Mouse (Mus musculus): Measurements from ENCODE around the gene Cfap74. TPM values are rescaled to one million over a fixed set of nuclear protein-coding genes. Genes with fewer than 3 reads are reported as not detected.

Cfap74 gene
- total RNA-seq, 2 experiments from 2014 or later: 0.23 to 1.0 TPM

GRCm38 (mm10) chr4:155381974-155382373 lies 27.0 kb upstream of the Cfap74 start:
- no peak for DNase-seq

GRCm38 (mm10) chr4:155382752-155383151 lies 26.2 kb upstream of the Cfap74 start:
- Histone ChIP-seq H3K27ac (no peak overlapping the region), H3K4me3 (no peak overlapping the region)
- no peak for TF ChIP-seq CTCF (IDR thresholded peaks at IDR 0.05)
- intact Hi-C loops (cut with DNase I): no loop called here
- no peak for DNase-seq

More at GRCm38 (mm10) chr4:155381974-155382373, 27.0 kb upstream of the Cfap74 start:
- TF ChIP-seq CTCF (IDR thresholded peaks at IDR 0.05): no peak
- no peak overlapping the region for H3K4me3 ChIP-seq
- no peak overlapping the region for H3K27ac ChIP-seq
- intact Hi-C loops (cut with DNase I): no loop called here

- intact Hi-C loops (cut with DNase I): no loop called here
- H3K27ac ChIP-seq: no peak overlapping the region
- no peak for TF ChIP-seq CTCF (IDR thresholded peaks at IDR 0.05)
- no peak for DNase-seq
- H3K4me3 ChIP-seq: no peak overlapping the region
Measured at GRCm38 (mm10) chr4:155383326-155383725, 25.7 kb upstream of the Cfap74 start.

GRCm38 (mm10) chr4:155387166-155387565 lies 21.8 kb upstream of the Cfap74 start:
- intact Hi-C loops (cut with DNase I): no loop called here
- no peak for TF ChIP-seq CTCF (IDR thresholded peaks at IDR 0.05)
- no peak for DNase-seq
- no peak overlapping the region for H3K27ac ChIP-seq
- H3K4me3 ChIP-seq: no peak overlapping the region

GRCm38 (mm10) chr4:155395471-155395870 lies 13.5 kb upstream of the Cfap74 start:
- no peak for TF ChIP-seq CTCF (IDR thresholded peaks at IDR 0.05)
- intact Hi-C loops (cut with DNase I): no loop called here

GRCm38 (mm10) chr4:155396751-155397150 lies 12.2 kb upstream of the Cfap74 start:
- Histone ChIP-seq H3K27ac (no peak overlapping the region), H3K4me3 (no peak overlapping the region)
- intact Hi-C loops (cut with DNase I): no loop called here
- no peak for TF ChIP-seq CTCF (IDR thresholded peaks at IDR 0.05)
- no peak for DNase-seq

More at GRCm38 (mm10) chr4:155395471-155395870, 13.5 kb upstream of the Cfap74 start:
- H3K4me3 ChIP-seq: no peak overlapping the region
- H3K27ac ChIP-seq: no peak overlapping the region
- DNase-seq: no peak

- intact Hi-C loops (cut with DNase I): no loop called here
- H3K4me3 ChIP-seq: peak within 1 kb of the TSS; percentile 65
- TF ChIP-seq CTCF (IDR thresholded peaks at IDR 0.05): no peak
Measured at GRCm38 (mm10) chr4:155397511-155398221, 11.3 kb upstream of the Cfap74 start, which contains the start of gene Gabrd. Gabrd (minus strand) TSS chr4:155398112.

GRCm38 (mm10) chr4:155398222-155398540 lies 10.8 kb upstream of the Cfap74 start:
- intact Hi-C loops (cut with DNase I): no loop called here
- Histone ChIP-seq H3K4me3 (peak overlapping the region; percentile 65), H3K27ac (no peak overlapping the region)
- no peak for TF ChIP-seq CTCF (IDR thresholded peaks at IDR 0.05)
- no peak for DNase-seq

More at GRCm38 (mm10) chr4:155397511-155398221, 11.3 kb upstream of the Cfap74 start, which contains the start of gene Gabrd:
- peak; percentile 70 for DNase-seq
- H3K27ac ChIP-seq: no peak within 1 kb of the TSS

GRCm38 (mm10) chr4:155401121-155401520 lies 7.9 kb upstream of the Cfap74 start:
- no peak for DNase-seq
- no peak overlapping the region for H3K4me3 ChIP-seq
- intact Hi-C loops (cut with DNase I): no loop called here
- TF ChIP-seq CTCF (IDR thresholded peaks at IDR 0.05): no peak
- H3K27ac ChIP-seq: no peak overlapping the region

- H3K27ac ChIP-seq: no peak overlapping the region
- no peak overlapping the region for H3K4me3 ChIP-seq
- intact Hi-C loops (cut with DNase I): no loop called here
- no peak for DNase-seq
- TF ChIP-seq CTCF (IDR thresholded peaks at IDR 0.05): no peak
Measured at GRCm38 (mm10) chr4:155402489-155402888, 6.5 kb upstream of the Cfap74 start.

GRCm38 (mm10) chr4:155408695-155409057 lies 314 bp upstream of the Cfap74 start:
- intact Hi-C loops (cut with DNase I): loop anchor here (2.0 to 5.0 kb wide), 2 partner anchors 40 to 86 kb away; no protein-coding TSS in a partner anchor
- Histone ChIP-seq H3K27ac (peak overlapping the region; percentile 71), H3K4me3 (peak overlapping the region; percentile 78)
- DNase-seq: no peak
- TF ChIP-seq CTCF (IDR thresholded peaks at IDR 0.05): peak; percentile 53

- intact Hi-C loops (cut with DNase I): loop anchor here (5.0 kb wide), 1 partner anchor 55 kb away; the partner anchor contains the start of gene Tmem52
- no peak for TF ChIP-seq CTCF (IDR thresholded peaks at IDR 0.05)
- no peak overlapping the region for H3K4me3 ChIP-seq
- DNase-seq: no peak
- no peak overlapping the region for H3K27ac ChIP-seq
Measured at GRCm38 (mm10) chr4:155412124-155412523, 3.1 kb downstream of the Cfap74 start.

GRCm38 (mm10) chr4:155413641-155414335 lies 4.8 kb downstream of the Cfap74 start:
- peak; percentile 52 for DNase-seq
- H3K27ac ChIP-seq: peak overlapping the region; percentile 78
- H3K4me3 ChIP-seq: no peak overlapping the region
- intact Hi-C loops (cut with DNase I): loop anchor here (5.0 kb wide), 1 partner anchor 54 kb away; the partner anchor contains the start of gene Tmem52
- no peak for TF ChIP-seq CTCF (IDR thresholded peaks at IDR 0.05)

All from gastrocnemius, adult 2 months (tissue).